Mouse (Mus musculus): Measurements from ENCODE around the gene Igflr1. TPM values are rescaled to one million over a fixed set of nuclear protein-coding genes. Genes with fewer than 3 reads are reported as not detected.

Gene Igflr1
- polyA plus RNA-seq, 1 experiment from 2014 or later: 4.5 TPM

DNA sequence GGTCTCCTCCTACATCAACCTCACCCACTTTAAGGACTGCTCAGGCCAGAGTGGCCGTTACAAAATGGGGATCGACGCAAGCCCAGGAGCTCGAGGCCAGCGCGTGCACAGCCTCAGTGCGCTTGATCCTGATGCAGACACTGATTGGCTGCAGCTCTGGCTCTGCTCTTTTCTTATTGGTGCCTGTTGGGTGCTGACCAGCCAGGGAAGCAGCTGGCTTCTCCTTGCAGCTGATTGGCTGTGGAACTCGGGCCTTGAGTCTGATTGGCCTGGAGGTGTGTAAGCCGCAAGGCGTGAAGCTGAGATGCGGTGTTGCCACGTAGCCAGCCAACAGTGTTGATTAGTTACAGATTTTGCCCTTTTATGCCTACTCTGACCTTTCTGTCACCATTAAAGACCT, 33.6 kb downstream of the Igflr1 start, which contains the start of gene Zbtb32:
Zbtb32 (minus strand) TSS at position 124 of the 400 bp plus-strand sequence.
- no peak within 1 kb of the TSS for H3K27ac ChIP-seq (ENCODE audit: low read length)
- peak within 1 kb of the TSS; percentile 32 for H3K4me2 ChIP-seq (ENCODE audit: low read length)
- no peaks in the 10 kb centered on the region for H3K9me3 ChIP-seq (replicated peaks; ENCODE audit: control insufficient read depth, low read length, poor library complexity, severe bottlenecking)
- 95% methylated on average over 12 of the region's 12 CpGs for WGBS
- no peak for ATAC-seq
- no peaks in the 10 kb centered on the region for H3K27me3 ChIP-seq (ENCODE audit: control insufficient read depth, insufficient read depth, low read depth, low read length)
- H3K36me3 ChIP-seq (ENCODE audit: control insufficient read depth, insufficient read depth, low read length): no peaks in the 10 kb centered on the region
- no peak within 1 kb of the TSS for H3K9ac ChIP-seq (ENCODE audit: low read depth, low read length)
- peaks cover 4% of the 10 kb centered on the region; the same call in 1 of the 2 replicates for H3K4me1 ChIP-seq (ENCODE audit: control insufficient read depth, insufficient read depth, low read length)
- no peak within 1 kb of the TSS for H3K4me3 ChIP-seq (ENCODE audit: low read depth, low read length)

DNA sequence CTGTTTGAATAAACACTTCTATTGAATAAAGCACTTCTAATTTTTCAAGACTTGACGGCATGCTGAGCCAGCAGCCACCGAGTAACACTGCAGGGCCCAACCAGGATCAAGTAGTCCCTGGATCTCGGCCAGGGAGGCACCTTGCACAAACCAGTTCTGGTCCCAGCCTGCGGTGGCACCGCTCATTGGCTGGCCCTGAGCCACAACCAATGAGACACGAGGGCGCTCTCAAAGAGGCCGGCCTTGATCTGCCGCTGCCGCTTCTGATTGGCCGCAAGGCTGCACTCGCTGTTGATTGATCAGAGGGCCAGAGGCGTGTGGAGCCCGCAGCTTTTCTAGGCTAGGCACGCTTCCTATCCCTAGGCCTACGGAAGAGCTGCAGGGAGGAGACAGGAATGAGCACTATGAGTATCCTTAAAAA, 34.7 kb downstream of the Igflr1 start:
- ATAC-seq: peak; percentile 98
- no peak overlapping the region for H3K9ac ChIP-seq (ENCODE audit: low read depth, low read length)
- H3K4me3 ChIP-seq (ENCODE audit: low read depth, low read length): no peak overlapping the region

DNA sequence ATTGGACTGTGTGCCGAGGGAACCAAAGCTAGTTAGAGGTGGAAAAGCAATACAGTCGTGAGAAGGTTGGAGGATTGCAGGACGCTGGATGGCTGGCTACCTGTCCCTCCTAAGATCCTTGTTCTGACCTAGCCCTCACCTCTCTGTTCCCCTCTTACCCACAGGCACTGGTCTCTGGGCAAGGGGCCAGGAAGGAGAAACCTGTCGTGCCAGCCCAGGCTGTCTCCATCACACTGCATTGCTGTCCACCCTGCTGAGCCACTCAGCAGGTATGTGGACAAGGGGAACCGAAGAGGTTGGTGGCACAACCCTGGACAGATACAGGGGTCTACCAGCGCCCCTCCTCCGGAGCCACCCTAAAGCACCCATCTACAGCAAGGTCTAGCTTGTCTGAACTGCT, 35.4 kb downstream of the Igflr1 start:
- no peak; the same call in 1 of the 2 replicates for ATAC-seq
- H3K27me3 ChIP-seq (ENCODE audit: control insufficient read depth, insufficient read depth, low read depth, low read length): no peaks in the 10 kb centered on the region
- H3K9ac ChIP-seq (ENCODE audit: low read depth, low read length): no peak overlapping the region
- no peak overlapping the region; the same call in 1 of the 2 replicates for H3K4me2 ChIP-seq (ENCODE audit: low read length)
- no peaks in the 10 kb centered on the region for H3K36me3 ChIP-seq (ENCODE audit: control insufficient read depth, insufficient read depth, low read length)
- H3K27ac ChIP-seq (ENCODE audit: low read length): no peak overlapping the region
- H3K9me3 ChIP-seq (replicated peaks; ENCODE audit: control insufficient read depth, low read length, poor library complexity, severe bottlenecking): no peaks in the 10 kb centered on the region
- 76% methylated on average over 7 of the region's 7 CpGs for WGBS
- H3K4me3 ChIP-seq (ENCODE audit: low read depth, low read length): no peak overlapping the region
- H3K4me1 ChIP-seq (ENCODE audit: control insufficient read depth, insufficient read depth, low read length): peaks cover 4% of the 10 kb centered on the region; the same call in 1 of the 2 replicates

More for the DNA sequence above, 34.7 kb downstream of the Igflr1 start:
- WGBS: under 1% methylated on average over 16 of the region's 16 CpGs
- Histone ChIP-seq H3K4me1 (ENCODE audit: control insufficient read depth, insufficient read depth, low read length) (peaks cover 4% of the 10 kb centered on the region; the same call in 1 of the 2 replicates), H3K36me3 (ENCODE audit: control insufficient read depth, insufficient read depth, low read length) (no peaks in the 10 kb centered on the region), H3K27me3 (ENCODE audit: control insufficient read depth, insufficient read depth, low read depth, low read length) (no peaks in the 10 kb centered on the region), H3K4me2 (ENCODE audit: low read length) (peak overlapping the region; percentile 32), H3K27ac (ENCODE audit: low read length) (no peak overlapping the region), H3K9me3 (replicated peaks; ENCODE audit: control insufficient read depth, low read length, poor library complexity, severe bottlenecking) (no peaks in the 10 kb centered on the region)

DNA sequence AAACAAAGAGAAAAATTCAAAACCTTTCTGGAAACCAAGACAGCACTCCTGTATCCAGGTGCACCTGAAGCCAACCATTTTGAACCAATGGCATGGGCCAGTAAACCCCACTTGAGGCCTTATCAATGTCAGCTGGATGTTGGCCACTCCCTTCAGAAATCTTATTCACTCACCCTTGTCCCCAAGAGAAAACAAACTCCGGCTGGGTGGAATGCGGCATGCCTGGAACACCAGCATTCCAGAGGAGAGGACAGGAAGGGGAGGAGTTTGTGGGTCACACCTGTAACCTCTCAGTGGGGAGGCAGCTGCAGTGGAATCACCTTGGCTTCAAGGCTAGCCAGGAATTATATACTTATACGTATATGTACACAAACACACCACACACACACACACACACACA, 37.4 kb downstream of the Igflr1 start:
- WGBS: 55% methylated on average over 3 of the region's 3 CpGs
- Histone ChIP-seq H3K4me3 (ENCODE audit: low read depth, low read length) (no peak overlapping the region), H3K27me3 (ENCODE audit: control insufficient read depth, insufficient read depth, low read depth, low read length) (no peaks in the 10 kb centered on the region), H3K9ac (ENCODE audit: low read depth, low read length) (no peak overlapping the region), H3K4me1 (ENCODE audit: control insufficient read depth, insufficient read depth, low read length) (peaks cover 4% of the 10 kb centered on the region; the same call in 1 of the 2 replicates), H3K4me2 (ENCODE audit: low read length) (no peak overlapping the region), H3K9me3 (replicated peaks; ENCODE audit: control insufficient read depth, low read length, poor library complexity, severe bottlenecking) (no peaks in the 10 kb centered on the region), H3K27ac (ENCODE audit: low read length) (no peak overlapping the region), H3K36me3 (ENCODE audit: control insufficient read depth, insufficient read depth, low read length) (no peaks in the 10 kb centered on the region)
- no peak for ATAC-seq

DNA sequence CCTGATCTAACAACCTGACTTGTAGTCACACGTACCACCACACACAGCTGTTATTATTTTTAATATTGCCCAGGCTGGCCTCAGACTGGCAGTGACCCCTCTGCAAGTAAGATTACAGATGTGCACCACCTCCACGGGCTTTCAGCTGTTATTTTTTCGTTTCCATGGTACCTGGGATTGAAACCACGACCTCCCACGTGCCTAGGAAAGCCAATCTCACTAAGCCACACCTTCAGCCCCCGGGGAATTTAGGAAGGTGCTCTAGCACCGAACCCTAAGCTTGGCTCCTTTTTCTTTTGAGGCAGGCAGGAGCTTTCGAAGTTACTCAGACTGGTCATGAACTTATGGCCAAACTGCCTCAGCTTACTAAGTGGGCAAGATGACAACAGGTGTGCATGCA, 39.2 kb downstream of the Igflr1 start:
- 54% methylated on average over 8 of the region's 8 CpGs for WGBS
- Histone ChIP-seq H3K4me2 (ENCODE audit: low read length) (no peak overlapping the region), H3K27ac (ENCODE audit: low read length) (no peak overlapping the region), H3K4me1 (ENCODE audit: control insufficient read depth, insufficient read depth, low read length) (peaks cover 4% of the 10 kb centered on the region; the same call in 1 of the 2 replicates), H3K9me3 (replicated peaks; ENCODE audit: control insufficient read depth, low read length, poor library complexity, severe bottlenecking) (no peaks in the 10 kb centered on the region), H3K9ac (ENCODE audit: low read depth, low read length) (no peak overlapping the region), H3K27me3 (ENCODE audit: control insufficient read depth, insufficient read depth, low read depth, low read length) (no peaks in the 10 kb centered on the region), H3K36me3 (ENCODE audit: control insufficient read depth, insufficient read depth, low read length) (no peaks in the 10 kb centered on the region), H3K4me3 (ENCODE audit: low read depth, low read length) (no peak overlapping the region)
- no peak for ATAC-seq

DNA sequence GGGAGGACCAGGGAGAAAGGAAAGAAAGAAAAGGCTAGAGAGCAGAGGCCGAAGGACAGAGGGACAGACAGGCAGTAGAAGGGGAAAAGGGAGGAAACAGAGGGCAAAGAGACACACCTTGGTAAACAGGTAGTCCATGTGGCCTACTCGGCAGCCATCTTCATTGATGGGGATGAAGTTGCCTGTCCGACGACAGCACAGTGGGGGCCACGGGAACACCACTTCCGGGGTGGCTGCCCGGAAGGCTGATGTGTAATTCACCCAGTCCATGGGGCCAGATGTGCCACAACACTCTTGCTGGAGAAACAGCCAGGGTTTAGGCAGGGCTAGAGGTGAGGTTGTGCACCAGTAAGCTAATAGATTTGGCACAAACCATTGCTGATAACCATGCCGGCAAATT, 39.7 kb downstream of the Igflr1 start:
- Histone ChIP-seq H3K36me3 (ENCODE audit: control insufficient read depth, insufficient read depth, low read length) (no peaks in the 10 kb centered on the region), H3K27ac (ENCODE audit: low read length) (no peak overlapping the region), H3K4me3 (ENCODE audit: low read depth, low read length) (no peak overlapping the region), H3K27me3 (ENCODE audit: control insufficient read depth, insufficient read depth, low read depth, low read length) (no peaks in the 10 kb centered on the region), H3K9ac (ENCODE audit: low read depth, low read length) (no peak overlapping the region), H3K9me3 (replicated peaks; ENCODE audit: control insufficient read depth, low read length, poor library complexity, severe bottlenecking) (no peaks in the 10 kb centered on the region), H3K4me1 (ENCODE audit: control insufficient read depth, insufficient read depth, low read length) (no peaks in the 10 kb centered on the region), H3K4me2 (ENCODE audit: low read length) (no peak overlapping the region)
- WGBS: 81% methylated on average over 8 of the region's 8 CpGs
- no peak for ATAC-seq

DNA sequence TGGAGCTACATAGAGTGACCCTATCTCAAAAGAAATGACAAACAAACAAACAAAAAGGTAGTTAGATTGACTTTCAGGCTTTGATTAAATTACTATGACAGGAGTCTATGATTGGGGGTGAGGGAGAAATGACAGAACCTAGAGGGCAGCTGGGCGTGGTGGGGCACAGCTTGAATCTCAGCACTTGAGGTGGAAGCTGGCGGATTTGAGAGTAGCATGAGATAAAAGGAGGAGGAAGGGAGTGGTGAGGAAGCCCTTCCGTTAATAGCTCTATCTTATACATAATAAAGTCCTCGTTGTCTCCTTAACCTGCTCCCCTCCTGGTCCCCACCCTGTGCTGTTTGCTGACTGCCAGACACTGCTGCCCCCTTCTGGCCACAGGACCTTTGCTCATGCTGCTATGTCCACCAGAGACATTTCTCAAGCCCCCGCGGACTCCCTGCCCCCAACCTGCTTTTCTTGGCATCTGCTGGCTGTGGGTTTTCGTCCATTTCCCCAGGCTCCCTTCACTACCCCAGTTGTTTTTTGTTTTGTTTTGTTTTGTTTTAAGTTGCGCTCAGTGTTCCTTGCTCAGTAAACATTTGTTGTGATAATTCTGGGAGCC, 42.6 kb downstream of the Igflr1 start:
- no peaks in the 10 kb centered on the region for H3K36me3 ChIP-seq (ENCODE audit: control insufficient read depth, insufficient read depth, low read length)
- H3K9me3 ChIP-seq (replicated peaks; ENCODE audit: control insufficient read depth, low read length, poor library complexity, severe bottlenecking): no peaks in the 10 kb centered on the region
- no peak overlapping the region for H3K4me3 ChIP-seq (ENCODE audit: low read depth, low read length)
- H3K4me2 ChIP-seq (ENCODE audit: low read length): no peak overlapping the region
- no peak overlapping the region for H3K27ac ChIP-seq (ENCODE audit: low read length)
- no peak overlapping the region for H3K9ac ChIP-seq (ENCODE audit: low read depth, low read length)
- ATAC-seq: no peak
- H3K27me3 ChIP-seq (ENCODE audit: control insufficient read depth, insufficient read depth, low read depth, low read length): no peaks in the 10 kb centered on the region
- no peaks in the 10 kb centered on the region for H3K4me1 ChIP-seq (ENCODE audit: control insufficient read depth, insufficient read depth, low read length)
- 30% methylated on average over 8 of the region's 8 CpGs for WGBS

DNA sequence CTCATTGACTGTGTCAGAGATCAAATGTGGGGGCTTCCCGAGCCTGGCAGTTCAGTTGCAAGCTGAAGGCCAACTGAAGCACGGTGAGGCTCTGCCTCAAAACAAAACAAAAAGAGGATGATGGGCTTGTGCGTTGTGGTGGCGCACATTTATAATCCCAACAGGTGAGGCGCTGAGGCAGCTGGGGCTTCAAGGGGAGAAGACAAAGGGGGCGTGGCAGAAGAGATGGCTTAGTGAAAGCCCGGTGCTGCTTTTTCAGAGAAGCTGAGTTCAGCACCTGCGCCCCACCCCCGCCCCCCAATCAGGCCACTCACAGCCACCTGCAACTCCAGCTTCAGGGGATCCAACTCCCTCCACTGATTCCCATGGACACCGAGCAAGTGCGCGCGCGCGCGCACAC, 43.2 kb downstream of the Igflr1 start:
- Histone ChIP-seq H3K9me3 (replicated peaks; ENCODE audit: control insufficient read depth, low read length, poor library complexity, severe bottlenecking) (no peaks in the 10 kb centered on the region), H3K9ac (ENCODE audit: low read depth, low read length) (no peak overlapping the region), H3K36me3 (ENCODE audit: control insufficient read depth, insufficient read depth, low read length) (no peaks in the 10 kb centered on the region), H3K27me3 (ENCODE audit: control insufficient read depth, insufficient read depth, low read depth, low read length) (no peaks in the 10 kb centered on the region), H3K4me1 (ENCODE audit: control insufficient read depth, insufficient read depth, low read length) (no peaks in the 10 kb centered on the region), H3K4me3 (ENCODE audit: low read depth, low read length) (no peak overlapping the region), H3K27ac (ENCODE audit: low read length) (no peak overlapping the region), H3K4me2 (ENCODE audit: low read length) (no peak overlapping the region)
- no peak for ATAC-seq
- WGBS: 49% methylated on average over 16 of the region's 16 CpGs

DNA sequence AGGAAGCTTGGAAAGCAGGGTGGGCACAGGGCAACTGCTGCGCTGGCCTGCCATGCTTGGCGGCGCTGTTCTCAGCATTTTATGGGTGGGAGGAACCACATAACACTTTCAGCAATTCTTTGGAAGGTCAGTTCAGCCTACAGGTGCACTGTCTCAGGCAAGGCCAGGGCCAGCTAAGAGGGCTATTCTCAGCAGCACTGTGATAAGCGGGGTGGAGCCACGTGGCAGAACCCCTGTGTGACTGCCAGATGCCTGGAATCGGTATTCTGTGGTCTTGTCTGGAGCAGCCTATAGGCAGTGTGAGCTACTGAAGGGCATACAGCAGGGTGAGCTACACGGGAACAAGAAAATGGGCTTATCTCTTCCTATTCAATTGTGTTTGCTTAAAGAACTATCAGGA, 44.8 kb downstream of the Igflr1 start:
- no peak overlapping the region for H3K4me2 ChIP-seq (ENCODE audit: low read length)
- 69% methylated on average over 7 of the region's 7 CpGs for WGBS
- H3K9me3 ChIP-seq (replicated peaks; ENCODE audit: control insufficient read depth, low read length, poor library complexity, severe bottlenecking): no peaks in the 10 kb centered on the region
- H3K4me3 ChIP-seq (ENCODE audit: low read depth, low read length): no peak overlapping the region
- no peak for ATAC-seq
- no peaks in the 10 kb centered on the region for H3K27me3 ChIP-seq (ENCODE audit: control insufficient read depth, insufficient read depth, low read depth, low read length)
- no peaks in the 10 kb centered on the region for H3K36me3 ChIP-seq (ENCODE audit: control insufficient read depth, insufficient read depth, low read length)
- no peak overlapping the region for H3K27ac ChIP-seq (ENCODE audit: low read length)
- H3K4me1 ChIP-seq (ENCODE audit: control insufficient read depth, insufficient read depth, low read length): no peaks in the 10 kb centered on the region
- H3K9ac ChIP-seq (ENCODE audit: low read depth, low read length): no peak overlapping the region

Measured in midbrain, embryonic 16.5 days (tissue).